Mouse (Mus musculus): ENCODE measurements around the gene BC055324.

Gene BC055324

GRCm38 (mm10) chr1:163942056-163942455 is 52.5 kb downstream of the BC055324 start:
- no peak for DNase-seq

DNA sequence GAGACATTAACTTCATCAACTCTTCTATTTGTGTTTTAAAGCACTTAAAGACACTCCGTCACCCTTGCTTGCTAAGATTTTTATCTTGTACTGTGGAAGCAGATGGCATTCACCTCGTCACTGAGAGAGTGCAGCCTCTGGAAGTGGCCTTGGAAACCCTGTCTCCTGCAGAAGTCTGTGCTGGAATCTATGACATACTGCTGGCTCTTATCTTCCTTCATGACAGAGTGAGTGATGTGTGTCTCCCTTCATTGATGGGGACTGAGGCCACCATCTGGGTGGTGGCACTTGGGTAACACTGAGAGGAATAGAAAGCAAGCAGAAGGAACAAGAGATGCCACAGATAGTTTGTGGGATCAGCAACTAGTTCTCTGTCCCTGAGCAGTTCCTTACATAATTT is 60.0 kb downstream of the BC055324 start:
- no peak for DNase-seq

DNA sequence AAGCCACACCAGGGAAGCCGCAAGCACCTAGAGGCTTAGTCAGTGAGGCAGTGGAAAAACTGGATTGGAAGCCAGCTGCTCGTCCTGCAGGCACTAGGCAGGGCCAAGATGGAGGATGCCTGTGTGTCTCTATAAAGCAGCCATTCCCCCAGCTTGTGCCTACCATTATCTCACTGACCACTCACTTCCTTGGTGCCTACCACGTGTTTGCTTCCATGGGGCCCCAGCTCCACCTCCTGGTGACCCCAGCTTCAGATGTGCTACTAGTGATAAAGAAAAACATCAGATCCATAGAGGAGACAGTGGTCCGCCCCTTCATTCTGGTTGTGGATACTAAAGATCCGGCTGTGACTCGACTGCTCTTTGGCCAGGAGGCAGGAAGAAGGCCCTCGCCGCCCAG is 62.8 kb downstream of the BC055324 start:
- no peak for DNase-seq

GRCm38 (mm10) chr1:163930458-163930794 is 64.2 kb downstream of the BC055324 start:
- no peak for DNase-seq

DNA sequence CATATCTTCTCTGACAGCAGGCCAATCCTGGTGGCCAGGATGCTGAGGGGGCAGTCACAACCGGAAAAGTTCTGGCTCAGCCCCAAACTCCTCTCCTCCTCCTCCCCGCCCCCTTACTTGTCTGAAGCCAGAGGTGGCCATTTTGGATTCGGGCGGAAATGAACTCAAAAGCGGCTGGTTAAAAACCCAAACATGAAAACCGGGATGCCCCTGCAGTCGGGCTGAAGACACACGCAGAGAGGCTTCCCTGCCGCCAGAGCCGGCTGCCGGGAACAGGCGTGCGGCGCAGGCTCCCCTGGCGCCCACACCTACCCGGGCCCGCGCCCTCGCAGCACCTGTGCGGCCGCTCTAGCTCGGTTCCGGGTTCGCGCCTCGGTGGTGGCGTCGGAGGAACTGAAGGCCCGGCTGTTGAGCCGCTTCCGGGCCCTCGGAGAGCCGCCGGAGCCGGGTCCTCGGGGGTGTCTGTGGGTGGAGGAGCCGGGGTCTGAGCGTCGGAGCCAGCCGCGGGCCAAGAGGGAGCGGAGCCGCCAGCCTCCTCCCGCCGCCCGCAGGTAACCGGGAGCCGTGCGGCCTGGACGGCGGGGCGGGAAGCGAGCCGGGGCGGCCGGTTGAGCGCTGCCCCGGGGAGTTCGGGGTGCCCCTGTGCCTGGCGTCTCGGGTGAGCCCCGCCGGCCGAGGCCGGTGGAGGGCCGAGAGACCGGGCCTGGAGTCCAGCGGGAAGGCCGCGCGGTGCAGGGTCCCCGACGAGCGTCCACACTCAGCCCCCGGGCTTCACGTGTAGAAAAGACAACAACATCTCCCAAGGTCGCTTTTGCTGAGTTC is 64.7 kb downstream of the BC055324 start:
- DNase-seq: peak; percentile 94

DNA sequence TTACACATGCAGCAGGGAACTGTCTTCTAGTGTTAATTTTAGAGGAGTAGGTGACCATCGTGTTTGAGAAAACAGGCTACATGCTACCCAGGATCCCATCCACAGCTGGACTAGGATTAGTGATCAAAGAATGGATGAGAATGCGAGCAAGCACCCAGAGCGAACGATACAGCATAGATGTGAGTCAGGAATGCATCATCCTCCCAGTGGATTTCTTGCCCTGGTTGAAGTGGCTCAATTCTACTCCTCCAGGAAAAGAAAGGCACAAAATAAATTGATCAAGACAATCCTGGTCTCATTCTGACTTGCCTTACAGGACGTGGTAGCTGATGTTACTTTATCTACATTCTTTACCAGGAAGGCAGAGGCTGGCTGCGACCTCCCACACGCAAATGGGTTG is 65.8 kb downstream of the BC055324 start, which contains the start of gene Scyl3:
Scyl3 (plus strand) TSS at position 255 of the 400 bp plus-strand sequence.
- DNase-seq: no peak

DNA sequence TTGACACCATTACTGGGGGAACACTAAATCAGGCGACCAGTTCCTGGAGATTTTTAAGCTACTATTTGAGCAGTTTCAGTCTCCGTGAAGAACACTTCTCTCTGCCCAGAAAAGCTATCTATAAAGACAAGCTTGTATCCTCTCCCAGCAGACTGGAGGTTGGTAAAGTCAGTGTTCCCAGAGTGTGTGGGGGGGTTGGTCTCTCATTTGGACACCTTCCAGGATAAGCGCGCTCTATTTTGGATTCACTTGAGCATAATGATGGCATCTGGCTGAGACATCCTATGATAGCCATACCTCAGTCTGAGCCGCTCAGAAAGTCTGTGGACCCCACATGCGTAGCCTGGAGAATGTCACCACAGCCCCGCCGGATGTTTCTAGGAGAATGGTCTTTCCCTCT is 70.5 kb downstream of the BC055324 start:
- no peak for DNase-seq

DNA sequence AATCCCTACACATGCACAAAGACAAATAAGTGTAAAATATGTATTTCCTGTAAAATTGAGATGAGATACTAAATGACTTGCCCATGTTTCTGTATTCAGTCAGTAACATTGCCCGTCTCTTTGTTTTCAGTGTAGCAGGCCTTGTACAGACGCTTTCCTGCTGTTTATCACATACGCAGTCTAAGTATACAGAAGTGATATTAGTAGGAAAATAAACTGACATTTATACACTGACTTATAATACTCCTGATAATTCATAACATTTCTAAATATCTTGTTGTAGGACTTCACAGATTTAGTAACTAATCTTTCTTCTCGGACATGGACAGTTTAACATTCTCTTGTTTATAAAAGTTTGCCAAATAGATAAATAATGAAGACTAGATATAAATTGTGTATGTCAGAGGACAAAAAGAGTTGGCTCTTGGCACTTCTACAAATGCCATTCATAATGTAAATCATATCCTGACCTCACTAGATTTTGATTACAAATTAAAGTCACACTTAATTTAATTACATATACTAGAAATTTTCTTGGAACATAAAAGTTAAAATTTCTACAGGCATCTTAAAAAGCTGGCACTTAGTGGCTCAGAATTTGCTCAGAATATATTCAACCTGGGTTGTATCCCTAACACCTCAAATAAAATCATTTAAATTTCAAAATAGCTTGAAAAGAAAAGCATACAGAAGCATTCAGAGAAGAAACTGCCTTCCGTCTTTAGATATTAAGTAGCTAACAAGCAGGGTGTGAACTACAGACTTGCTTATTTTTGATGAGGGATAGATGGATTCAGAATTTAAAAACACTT is 77.0 kb downstream of the BC055324 start:
- DNase-seq: no peak

- DNase-seq: no peak
These were observed 82.6 kb downstream of the BC055324 start for GRCm38 (mm10) chr1:163911981-163912380.

GRCm38 (mm10) chr1:163910785-163911184 is 83.8 kb downstream of the BC055324 start:
- DNase-seq: no peak

DNA sequence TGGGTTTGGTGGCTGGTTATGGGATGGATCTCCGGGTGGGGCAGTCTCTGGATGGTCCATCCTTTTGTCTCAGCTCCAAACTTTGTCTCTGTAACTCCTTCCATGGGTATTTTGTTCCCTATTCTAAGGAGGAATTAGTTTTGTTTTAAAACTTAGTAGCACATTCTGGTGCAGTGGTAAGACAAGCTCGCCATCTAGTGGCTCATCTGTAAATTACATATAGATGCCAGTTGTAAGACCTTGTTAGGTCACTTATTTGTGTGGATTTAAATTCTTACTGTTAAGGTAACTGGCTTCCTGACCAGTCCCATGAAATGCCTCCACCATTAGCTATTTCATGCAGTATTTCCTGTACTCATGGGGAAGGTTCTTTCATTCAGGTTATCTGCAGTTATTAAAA is 84.3 kb downstream of the BC055324 start:
- peak; percentile 39 for DNase-seq

GRCm38 (mm10) chr1:163908389-163908788 is 86.2 kb downstream of the BC055324 start:
- DNase-seq: no peak

GRCm38 (mm10) chr1:163907007-163907811 is 87.4 kb downstream of the BC055324 start:
- DNase-seq: no peak

DNA sequence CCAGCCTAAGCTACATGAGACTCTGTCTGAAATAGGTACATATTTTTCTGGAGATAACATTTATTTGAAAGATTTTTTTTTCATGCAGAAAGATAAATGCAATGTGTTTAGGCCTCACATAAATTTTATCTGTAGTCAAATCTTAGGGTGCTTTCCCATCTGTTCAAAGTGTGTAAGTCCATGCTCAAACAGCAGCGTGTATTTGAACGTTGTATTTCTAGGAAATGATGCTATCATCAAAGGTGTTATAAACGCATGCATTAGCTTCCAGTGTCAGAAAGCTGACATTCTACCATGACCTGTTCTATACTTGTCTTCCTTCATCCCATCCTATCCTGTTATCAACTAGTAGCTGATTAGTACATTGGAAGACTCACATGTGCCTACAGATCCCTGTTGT is 91.2 kb downstream of the BC055324 start:
- no peak for DNase-seq

DNA sequence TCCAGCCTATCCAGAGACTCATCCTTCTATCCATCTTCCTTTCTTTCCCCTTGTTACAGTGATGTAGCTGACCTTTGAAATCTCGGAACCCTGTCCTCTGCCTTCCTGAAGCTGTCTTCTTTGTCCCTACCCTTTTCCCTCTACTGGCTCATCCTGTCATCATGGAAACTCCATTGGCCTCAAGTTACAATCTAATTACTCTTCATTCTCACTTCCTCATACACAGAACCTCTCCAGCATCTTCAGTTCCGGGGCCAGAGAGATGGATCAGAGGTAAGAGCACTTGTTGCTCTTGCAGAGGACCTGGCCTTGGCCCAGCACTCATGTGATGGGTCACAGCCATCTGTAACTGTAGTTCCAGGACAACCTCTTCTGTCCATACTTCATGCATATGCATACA is 94.4 kb downstream of the BC055324 start:
- DNase-seq: no peak

- no peak for DNase-seq
These were observed 95.0 kb downstream of the BC055324 start for GRCm38 (mm10) chr1:163899575-163899974.

DNA sequence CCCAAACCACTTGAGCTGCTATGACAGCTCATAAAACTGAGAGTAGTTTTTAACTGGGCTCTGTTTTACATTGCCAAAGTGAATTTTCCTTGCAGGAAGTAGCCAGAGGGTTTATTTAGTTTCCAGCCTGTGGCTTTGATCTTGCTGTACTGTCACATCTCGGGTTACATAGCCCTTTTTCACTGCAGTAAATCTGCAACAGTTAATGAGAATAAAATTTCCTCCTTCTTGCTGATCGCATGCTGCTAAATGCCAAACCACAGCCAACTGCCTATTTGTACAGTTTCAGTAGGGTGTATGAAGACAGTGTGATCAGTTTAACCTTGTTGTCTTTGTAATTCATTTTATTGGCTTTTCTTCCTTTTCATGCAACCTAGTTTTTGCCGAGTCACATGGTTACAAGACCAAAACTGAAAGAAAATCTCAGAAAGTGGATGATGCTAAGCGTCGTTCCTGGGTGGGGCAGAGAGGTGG is 96.3 kb downstream of the BC055324 start:
- no peak for DNase-seq
